Mouse (Mus musculus) urinary bladder, adult 18-20 months (tissue): ENCODE measurements around the gene Grsf1.

Experiments used
- DNase-seq, 2 experiments: peaks; one replicate each; pipeline ENCODE4 v3.0.0; 2022; ENCODE audit warnings: low spot score in 2 of 2, mixed read lengths in 2 of 2

Grsf1 gene

GRCm38 (mm10) chr5:88688583-88689187, 12.7 kb upstream of the Grsf1 start:
- DNase-seq, result no peak

GRCm38 (mm10) chr5:88687996-88688406, 12.0 kb upstream of the Grsf1 start:
- no peak for DNase-seq

- DNase-seq, result no peak
Observed at GRCm38 (mm10) chr5:88685745-88686299, 9.9 kb upstream of the Grsf1 start.

GRCm38 (mm10) chr5:88685306-88685705, 9.3 kb upstream of the Grsf1 start:
- no peak for DNase-seq

- DNase-seq, result no peak
Observed at GRCm38 (mm10) chr5:88684226-88684625, 8.3 kb upstream of the Grsf1 start.

GRCm38 (mm10) chr5:88683706-88684105, 7.7 kb upstream of the Grsf1 start:
- no peak for DNase-seq

- DNase-seq, result no peak
Observed at GRCm38 (mm10) chr5:88680567-88680966, 4.6 kb upstream of the Grsf1 start.

- DNase-seq, result no peak
Observed at GRCm38 (mm10) chr5:88679341-88679740, 3.4 kb upstream of the Grsf1 start.

GRCm38 (mm10) chr5:88678929-88679328, 3.0 kb upstream of the Grsf1 start:
- DNase-seq, result no peak

- peak in 1 of 2 experiments; percentile 20 for DNase-seq
Observed at GRCm38 (mm10) chr5:88674703-88675442, 1.1 kb downstream of the Grsf1 start.

- DNase-seq, result no peak
Observed at GRCm38 (mm10) chr5:88663875-88664274, 12.1 kb downstream of the Grsf1 start.

- DNase-seq, result no peak
Observed at GRCm38 (mm10) chr5:88663151-88663550, 12.8 kb downstream of the Grsf1 start.

- no peak for DNase-seq
Observed at GRCm38 (mm10) chr5:88657868-88658267, 18.1 kb downstream of the Grsf1 start.

- no peak for DNase-seq
Observed at GRCm38 (mm10) chr5:88652589-88652988, 23.4 kb downstream of the Grsf1 start.

GRCm38 (mm10) chr5:88649250-88650173, 26.5 kb downstream of the Grsf1 start:
- no peak for DNase-seq

GRCm38 (mm10) chr5:88645405-88645804, 30.6 kb downstream of the Grsf1 start:
- no peak for DNase-seq

- DNase-seq, result no peak
Observed at GRCm38 (mm10) chr5:88644901-88645300, 31.1 kb downstream of the Grsf1 start.

- DNase-seq, result no peak
Observed at GRCm38 (mm10) chr5:88643491-88643890, 32.5 kb downstream of the Grsf1 start.

GRCm38 (mm10) chr5:88642786-88643185, 33.2 kb downstream of the Grsf1 start:
- no peak for DNase-seq

- no peak for DNase-seq
Observed at GRCm38 (mm10) chr5:88634076-88634475, 41.9 kb downstream of the Grsf1 start.

GRCm38 (mm10) chr5:88632463-88632862, 43.5 kb downstream of the Grsf1 start:
- DNase-seq, result no peak

GRCm38 (mm10) chr5:88631545-88631944, 44.4 kb downstream of the Grsf1 start:
- DNase-seq, result no peak
